Mouse (Mus musculus): Measurements from ENCODE around the gene Gm11020. TPM values are rescaled to one million over a fixed set of nuclear protein-coding genes. Genes with fewer than 3 reads are reported as not detected.

The Gm11020 gene
- not detected for total RNA-seq (2023)

DNA sequence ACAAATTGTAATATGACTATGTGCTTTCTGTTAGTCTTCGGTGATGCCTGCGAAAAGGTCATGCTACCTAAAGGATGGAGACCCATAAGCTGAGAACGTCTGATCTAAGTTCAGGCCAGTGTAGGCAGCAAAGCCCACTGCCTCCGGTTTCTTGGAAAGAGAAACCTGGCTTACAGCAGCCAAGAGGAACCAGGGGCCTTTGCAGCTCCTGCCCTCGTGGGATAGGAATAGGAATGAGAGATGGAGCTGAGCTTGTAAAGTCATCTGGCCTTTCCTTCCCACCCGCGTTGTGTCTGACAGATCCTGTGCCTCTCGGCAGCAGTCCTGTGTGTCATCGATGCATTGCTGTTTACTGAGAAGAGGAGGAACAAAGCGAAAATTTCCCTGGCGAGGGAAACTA, at the start of gene Gm11020:
Gene Gm11020 (plus strand): TSS at position 301 of the 400 bp plus-strand sequence.

DNA sequence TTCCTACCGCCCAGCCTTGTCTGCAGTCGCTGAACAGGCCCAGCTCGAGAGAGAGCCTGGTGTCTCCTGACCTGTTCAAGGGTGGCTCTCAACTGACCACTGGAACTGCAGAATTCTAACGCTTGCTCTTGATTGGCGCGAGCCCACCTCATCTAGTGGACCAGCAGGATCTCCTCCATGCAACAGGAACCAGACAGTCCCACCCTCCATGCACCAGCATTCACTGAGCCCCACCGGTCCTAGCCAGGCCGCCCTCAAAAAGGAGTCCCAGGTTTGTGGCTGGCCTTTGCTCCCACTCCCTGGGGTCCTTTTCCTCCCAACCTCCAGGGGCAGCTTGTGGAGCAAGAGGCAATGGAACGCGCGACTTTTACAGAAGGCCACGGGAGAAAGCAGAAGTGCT, 28.3 kb upstream of the Gm11020 start, which contains the start of gene Cmtm2a:
Gene Cmtm2a (minus strand): TSS at position 101 of the 400 bp plus-strand sequence.

DNA sequence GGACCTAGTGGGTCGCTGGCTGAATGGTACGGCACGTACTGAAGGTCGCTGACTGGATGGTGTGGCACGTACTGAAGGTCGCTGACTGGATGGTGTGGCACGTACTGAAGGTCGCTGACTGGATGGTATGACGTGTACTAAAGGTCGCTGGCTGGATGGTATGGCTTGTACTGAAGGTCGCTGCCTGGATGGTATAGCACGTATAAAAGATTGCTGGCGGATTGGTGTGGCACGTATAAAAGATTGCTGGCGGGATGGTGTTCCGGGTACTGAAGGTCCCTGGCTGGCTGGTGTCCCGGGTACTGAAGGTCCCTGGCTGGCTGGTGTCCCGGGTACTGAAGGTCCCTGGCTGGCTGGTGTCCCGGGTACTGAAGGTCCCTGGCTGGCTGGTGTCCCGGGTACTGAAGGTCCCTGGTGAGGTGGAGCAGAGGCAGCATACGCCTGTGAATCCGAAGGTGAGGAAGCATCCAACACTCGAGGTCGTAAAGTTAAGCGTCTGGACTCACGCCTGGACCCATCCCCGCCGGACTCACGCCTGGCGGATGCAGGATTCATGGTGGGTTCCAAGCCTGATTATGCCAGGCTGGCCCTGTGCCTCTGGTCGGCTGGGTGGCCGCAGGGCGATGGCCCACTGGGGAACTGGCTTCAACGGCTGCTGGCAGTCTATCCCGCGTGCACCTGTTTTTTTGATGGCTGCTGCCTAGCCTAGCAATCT, 11.8 kb upstream of the Gm11020 start, which contains the start of the genes Gm45711 and Cmtm1:
Gene Gm45711 (minus strand): TSS at position 641 of the 715 bp plus-strand sequence.
Gene Cmtm1 (minus strand): TSS at position 705 of the 715 bp plus-strand sequence.

DNA sequence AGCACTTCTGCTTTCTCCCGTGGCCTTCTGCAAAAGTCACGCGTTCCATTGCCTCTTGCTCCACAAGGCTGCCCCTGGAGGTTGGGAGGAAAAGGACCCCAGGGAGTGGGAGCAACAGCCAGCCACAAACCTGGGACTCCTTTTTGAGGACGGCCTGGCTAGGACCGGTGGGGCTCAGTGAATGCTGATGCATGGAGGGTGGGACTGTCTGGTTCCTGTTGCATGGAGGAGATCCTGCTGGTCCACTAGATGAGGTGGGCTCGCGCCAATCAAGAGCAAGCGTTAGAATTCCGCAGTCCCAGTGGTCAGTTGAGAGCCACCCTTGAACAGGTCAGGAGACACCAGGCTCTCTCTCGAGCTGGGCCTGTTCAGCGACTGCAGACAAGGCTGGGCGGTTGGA, 563 bp downstream of the Gm11020 start, which contains the start of gene Cmtm2b:
Gene Cmtm2b (plus strand): TSS at position 301 of the 400 bp plus-strand sequence.

DNA sequence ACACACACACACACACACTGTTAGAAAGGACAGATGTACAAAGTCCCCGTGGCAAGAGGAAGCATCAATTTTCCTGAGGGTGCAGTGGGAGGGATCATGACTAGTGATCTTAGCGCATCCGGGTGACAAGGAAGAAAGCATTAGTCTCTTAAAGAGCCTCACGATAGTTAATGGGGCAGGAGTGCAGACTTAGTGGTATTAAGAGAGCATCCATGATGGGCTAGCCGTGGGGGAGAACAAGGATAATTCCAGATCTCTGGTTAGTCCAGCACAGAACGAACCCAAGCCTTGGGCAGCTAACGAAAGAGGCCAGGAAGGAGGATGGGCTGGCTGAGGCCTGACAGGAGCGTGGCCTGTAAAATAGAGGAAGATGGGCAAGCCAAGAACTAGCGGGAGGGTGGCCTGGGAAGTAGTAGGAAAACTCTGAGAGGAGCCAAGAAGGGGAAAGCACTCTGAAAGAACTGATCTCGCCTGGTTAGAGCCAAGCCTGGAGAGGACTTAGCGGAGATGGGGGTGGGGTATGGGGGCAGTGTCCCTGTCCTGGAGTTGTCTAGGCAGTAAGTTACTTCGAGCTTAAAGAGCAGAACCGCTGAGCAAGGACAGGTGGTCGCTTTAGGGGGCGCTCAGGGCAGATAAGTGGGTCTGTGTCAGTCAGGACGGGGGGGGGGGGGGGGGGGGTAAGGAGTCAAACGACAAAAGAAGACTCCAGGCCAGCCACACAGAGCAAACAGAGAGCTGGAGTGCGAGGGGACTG, 18.0 kb downstream of the Gm11020 start, which contains the start of gene Cmtm3:
Gene Cmtm3 (plus strand): TSS at position 182 of the 754 bp plus-strand sequence.

Other genes starting within 250 kb of the Gm11020 start
- gene Cdh5, start 219.9 kb upstream of the Gm11020 start, total RNA-seq (2023) = 1.3 TPM
- gene Bean1, start 151.1 kb upstream of the Gm11020 start, total RNA-seq (2023) = not detected
- gene Tk2, start 73.0 kb upstream of the Gm11020 start, total RNA-seq (2023) = 71.7 TPM
- 42.5 TPM for gene Cklf, start 70.7 kb upstream of the Gm11020 start, total RNA-seq (2023)
- gene Cmtm2a, start 28.4 kb upstream of the Gm11020 start, total RNA-seq (2023) = not detected
- gene Gm45711, start 11.5 kb upstream of the Gm11020 start, total RNA-seq (2023) = not detected
- not detected for gene Cmtm1, start 11.4 kb upstream of the Gm11020 start, total RNA-seq (2023)
- not detected for gene Cmtm2b, start 663 bp downstream of the Gm11020 start, total RNA-seq (2023)
- 14.6 TPM for gene Cmtm3, start 17.8 kb downstream of the Gm11020 start, total RNA-seq (2023)
- 2.8 TPM for gene Cmtm4, start 74.2 kb downstream of the Gm11020 start, total RNA-seq (2023)
- gene Dync1li2, start 121.5 kb downstream of the Gm11020 start, total RNA-seq (2023) = 77.2 TPM
- gene Terb1, start 188.3 kb downstream of the Gm11020 start, total RNA-seq (2023) = 0.21 TPM
- gene Nae1, start 213.1 kb downstream of the Gm11020 start, total RNA-seq (2023) = 44.5 TPM
- 1.5 TPM for gene Car7, start 213.1 kb downstream of the Gm11020 start, total RNA-seq (2023)

Data from CD4-positive naive resting alpha-beta T cell, adult 57 days (primary cell).